Mouse (Mus musculus) thymus, adult 2 months (tissue): ENCODE data around the gene Mbd5.

ENCODE experiments used
- CTCF ChIP-seq: fragments of 200-500 bp; IDR thresholded peaks from 2 replicates; pipeline ENCODE4 v1.5.1; 2012; ENCODE audit warnings: mild to moderate bottlenecking, control low read depth, low read length, moderate library complexity, borderline replicate concordance; ENCODE audit not compliant: control insufficient read depth, poor library complexity, insufficient read depth; ENCODE audit errors: extremely low read depth
- POLR2A ChIP-seq: fragments of 200-500 bp; IDR thresholded peaks from 2 replicates; pipeline ENCODE4 v1.6.1; 2012; ENCODE audit warnings: mild to moderate bottlenecking, low read length, control low read depth, moderate library complexity; ENCODE audit not compliant: control insufficient read depth, poor library complexity, insufficient read depth; ENCODE audit errors: extremely low read depth

DNA sequence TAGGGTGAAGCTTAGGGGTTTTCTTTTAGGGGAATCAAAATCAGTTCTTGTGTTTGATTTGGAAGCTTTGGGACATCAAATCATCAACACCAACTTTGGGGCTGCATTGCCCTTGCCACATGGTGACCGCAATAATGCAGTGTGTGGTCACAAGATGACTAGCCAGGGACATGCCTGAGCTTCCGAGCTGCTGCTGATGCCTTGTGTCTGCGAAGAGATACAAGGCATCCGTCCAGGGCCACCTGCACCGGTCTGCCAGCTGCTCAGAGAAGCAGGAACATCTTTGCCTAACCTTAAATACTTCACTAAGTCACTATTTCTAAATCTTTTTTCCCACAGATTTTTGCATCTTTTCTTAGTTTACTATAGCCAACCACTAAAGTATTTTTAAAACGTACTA lies 170.6 kb downstream of the Mbd5 start:
- TF ChIP-seq CTCF (no peak), POLR2A (no peak)
